Mouse (Mus musculus) layer of hippocampus, adult 9-10 months (tissue): Measurements from ENCODE around the gene Sh3pxd2a.

Experiments
- DNase-seq: peaks from one replicate; pipeline ENCODE4 v3.0.0; 2022; ENCODE audit warnings: low spot score

The Sh3pxd2a gene

DNA sequence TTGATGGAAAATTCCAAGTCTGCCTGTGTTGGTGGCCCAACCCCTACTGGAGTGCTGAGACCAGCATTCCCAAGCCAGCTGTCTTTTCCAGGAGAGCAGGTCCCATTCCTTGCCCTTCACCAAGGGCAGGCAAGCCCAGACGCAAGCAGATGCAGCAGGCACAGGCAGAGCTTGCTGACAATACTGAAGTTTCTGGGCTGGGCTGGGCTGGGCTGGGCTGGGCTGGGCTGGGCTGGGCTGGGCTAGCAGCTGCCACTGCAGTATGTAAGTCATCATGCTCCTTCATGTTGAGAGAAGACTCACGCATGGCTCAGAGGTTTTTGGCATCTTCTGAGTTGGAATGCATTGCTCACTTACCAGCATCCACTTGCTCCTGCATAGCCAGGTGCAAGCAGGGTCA, 27.7 kb upstream of the Sh3pxd2a start:
- no peak for DNase-seq

DNA sequence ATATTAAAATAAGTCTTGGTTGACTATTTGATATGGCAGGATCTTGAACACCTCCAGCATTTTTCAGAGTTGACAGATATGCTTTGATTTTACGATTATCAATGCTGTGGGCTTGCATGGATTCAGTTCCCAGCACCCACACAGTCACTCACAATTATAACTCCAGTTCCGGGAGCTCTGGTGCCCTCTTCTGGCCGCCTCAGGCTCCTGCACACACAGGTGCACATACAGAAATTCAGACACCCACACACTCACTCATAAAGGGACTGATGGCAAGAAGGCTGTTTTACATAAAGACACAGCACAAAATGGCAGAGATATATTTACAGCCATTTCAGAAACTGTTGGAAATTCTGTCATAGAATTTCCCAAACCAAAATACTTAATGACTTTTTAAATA, 25.0 kb upstream of the Sh3pxd2a start:
- DNase-seq = no peak

DNA sequence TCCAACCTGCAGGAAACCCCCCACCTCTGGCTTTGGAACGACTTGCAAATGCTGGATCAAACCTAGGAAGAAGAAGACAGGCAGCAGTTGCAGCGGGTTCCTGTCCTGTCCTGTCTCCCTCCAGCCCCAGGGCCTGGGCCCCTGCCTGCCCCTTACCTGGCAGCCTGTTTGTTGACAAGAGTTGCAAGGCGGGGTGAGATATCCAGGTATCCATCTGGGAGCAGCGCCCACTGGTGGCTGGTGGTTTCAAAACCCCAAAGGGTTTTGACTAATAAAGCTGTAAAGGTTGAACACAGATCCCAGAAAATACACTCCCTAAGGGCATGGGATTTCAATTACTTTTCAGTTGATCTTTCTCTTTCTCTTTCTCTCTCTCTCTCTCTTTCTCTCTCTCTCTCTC, 24.0 kb upstream of the Sh3pxd2a start:
- DNase-seq = no peak

DNA sequence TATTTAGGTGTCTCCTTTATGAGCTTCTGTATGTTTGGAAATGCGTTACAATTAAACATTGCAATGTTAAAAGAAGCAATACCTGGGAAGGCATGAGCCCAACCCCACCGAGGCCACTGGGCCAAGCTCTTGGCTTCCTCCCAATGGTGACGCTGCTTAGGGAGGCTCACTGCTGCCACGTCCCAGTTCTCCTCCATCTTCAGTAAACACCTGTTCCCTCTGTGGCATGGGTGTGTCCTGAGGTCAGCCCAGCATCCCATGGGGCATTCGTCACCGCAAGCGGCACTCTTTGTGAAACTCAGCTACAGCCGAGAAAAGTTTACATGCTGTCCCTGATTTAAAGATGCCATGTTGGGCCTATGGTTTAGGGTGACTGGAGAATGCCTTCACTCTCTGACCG, 23.4 kb upstream of the Sh3pxd2a start:
- DNase-seq = no peak

GRCm38 (mm10) chr19:47485997-47486566, 21.9 kb upstream of the Sh3pxd2a start:
- DNase-seq = no peak

- DNase-seq = no peak
Measured at GRCm38 (mm10) chr19:47484110-47484509, 19.9 kb upstream of the Sh3pxd2a start.

DNA sequence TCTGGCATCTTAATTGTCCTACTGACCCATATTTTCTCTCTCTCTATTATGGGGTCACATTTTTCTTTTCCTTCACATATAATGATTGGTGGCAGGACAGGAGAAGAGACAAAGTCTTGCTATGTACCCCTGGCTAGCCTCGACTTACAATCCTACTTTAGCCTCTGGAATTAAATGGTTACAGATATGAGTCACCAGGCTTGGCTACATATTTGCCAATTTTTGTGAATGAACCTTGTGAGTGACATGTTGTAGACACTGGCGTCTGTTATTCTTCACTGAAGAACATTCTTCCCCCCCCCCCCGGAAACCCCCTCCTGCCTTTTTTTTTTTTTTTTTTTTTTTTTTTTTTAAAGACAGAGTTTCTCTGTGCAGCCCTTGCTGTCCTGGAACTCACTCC, 19.1 kb upstream of the Sh3pxd2a start:
- DNase-seq = no peak

DNA sequence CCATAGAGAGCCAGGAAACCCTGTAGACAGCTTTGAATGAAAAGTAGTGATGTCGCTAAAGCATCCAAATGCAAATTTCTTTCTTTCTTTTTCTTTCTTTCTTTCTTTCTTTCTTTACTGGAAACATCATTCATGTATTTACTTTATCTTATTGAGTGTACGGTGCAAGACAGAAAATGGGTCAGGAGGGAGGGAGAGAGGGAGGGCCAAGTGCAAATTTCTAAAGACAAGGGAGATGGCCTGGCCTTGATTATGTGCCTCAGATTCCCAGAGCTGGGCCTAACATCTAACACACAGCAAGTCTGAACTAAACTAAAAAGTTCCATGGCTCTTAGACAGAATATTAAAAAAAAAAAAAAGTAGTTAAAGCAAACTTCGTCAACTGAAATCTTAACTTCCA, 9.3 kb upstream of the Sh3pxd2a start:
- no peak for DNase-seq

DNA sequence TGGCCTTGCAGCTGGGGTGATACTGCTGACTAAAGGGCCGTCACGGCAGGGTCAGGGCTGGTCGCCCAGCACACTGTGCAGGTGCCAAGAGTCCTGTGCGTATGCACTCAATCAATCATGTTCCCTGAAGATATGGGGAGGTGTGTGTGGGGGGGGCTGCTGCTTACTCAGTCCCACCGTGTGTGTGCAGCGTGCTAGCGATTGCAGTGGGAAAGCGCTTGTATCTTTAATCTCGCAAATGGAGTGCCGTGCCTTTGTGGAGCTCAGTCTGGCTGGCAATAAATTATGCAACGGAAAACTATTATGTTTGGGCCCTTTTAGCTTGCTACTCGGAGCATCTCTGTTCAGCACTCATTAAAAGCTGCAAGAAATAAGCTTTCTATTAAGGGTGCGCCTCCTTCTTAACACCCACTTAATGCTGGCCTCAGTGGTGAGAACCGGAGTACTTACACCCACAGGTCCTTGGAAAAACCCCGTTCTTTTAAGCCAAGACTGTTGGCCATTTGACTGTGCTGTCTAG, 8.7 kb upstream of the Sh3pxd2a start:
- no peak for DNase-seq

- DNase-seq = no peak
Measured at GRCm38 (mm10) chr19:47471808-47472207, 7.6 kb upstream of the Sh3pxd2a start.

GRCm38 (mm10) chr19:47468750-47469149, 4.5 kb upstream of the Sh3pxd2a start:
- DNase-seq = no peak

DNA sequence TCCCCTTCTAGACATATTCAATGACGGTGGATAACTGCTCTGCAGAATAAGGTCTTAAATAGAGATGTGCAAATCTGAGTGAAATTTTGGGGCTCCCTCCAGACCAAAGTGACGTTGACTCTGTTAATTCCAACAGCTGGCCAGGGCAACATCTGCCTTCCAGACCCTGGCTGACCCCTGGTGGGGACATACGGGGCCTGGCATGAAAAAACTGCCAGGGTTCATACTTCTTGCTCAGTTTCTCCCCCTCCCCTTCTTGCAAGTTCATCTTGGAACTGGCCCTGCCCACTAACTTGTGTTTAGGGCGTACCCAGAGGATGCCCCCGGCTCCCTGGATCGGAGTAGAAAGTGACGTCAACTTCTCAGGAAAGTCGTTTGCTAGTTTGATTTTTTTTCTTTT, 2.6 kb upstream of the Sh3pxd2a start:
- DNase-seq = no peak

- no peak for DNase-seq
Measured at GRCm38 (mm10) chr19:47465467-47465866, 1.3 kb upstream of the Sh3pxd2a start.

GRCm38 (mm10) chr19:47463636-47464303, 431 bp downstream of the Sh3pxd2a start:
- DNase-seq = no peak

- no peak for DNase-seq
Measured at GRCm38 (mm10) chr19:47463206-47463605, 995 bp downstream of the Sh3pxd2a start.

GRCm38 (mm10) chr19:47462725-47463124, 1.5 kb downstream of the Sh3pxd2a start:
- no peak for DNase-seq

DNA sequence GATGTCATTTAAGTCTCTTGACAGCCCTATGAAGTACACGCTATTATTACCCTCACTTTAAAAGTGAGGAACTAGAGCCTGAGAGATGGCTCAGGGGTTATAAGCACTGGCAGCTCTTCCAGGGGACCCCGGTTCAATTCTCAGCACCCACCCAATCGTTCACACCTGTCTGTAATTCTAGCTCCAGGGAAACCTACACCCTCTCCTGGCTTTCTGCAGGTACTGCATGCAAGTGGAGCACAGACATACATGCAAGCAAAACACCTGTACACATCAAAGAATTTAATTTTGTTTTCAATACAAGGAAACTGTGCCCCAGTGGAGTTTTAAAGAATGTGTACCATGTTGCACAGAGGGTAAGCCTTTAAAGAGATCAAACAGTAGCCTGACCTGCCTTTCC, 2.4 kb downstream of the Sh3pxd2a start:
- DNase-seq = no peak

DNA sequence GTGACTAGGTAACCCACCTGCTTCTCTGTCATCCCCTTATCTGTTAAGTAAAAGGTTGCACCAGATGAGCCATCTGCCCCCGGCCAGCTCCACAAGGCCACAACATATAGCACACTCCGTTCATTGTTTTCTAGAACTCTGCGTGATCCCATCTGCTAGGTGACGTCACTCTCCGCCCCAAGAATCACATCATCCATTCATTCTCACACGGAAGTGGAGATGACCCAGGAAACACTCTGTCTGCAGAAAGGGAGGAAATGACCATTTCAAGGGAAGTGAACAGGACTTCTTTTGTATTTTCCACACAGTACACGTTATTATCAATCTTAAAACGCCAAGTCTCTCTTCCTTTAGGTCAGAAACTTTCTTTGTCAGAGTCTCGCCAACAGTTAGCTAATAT, 2.8 kb downstream of the Sh3pxd2a start:
- DNase-seq = no peak

DNA sequence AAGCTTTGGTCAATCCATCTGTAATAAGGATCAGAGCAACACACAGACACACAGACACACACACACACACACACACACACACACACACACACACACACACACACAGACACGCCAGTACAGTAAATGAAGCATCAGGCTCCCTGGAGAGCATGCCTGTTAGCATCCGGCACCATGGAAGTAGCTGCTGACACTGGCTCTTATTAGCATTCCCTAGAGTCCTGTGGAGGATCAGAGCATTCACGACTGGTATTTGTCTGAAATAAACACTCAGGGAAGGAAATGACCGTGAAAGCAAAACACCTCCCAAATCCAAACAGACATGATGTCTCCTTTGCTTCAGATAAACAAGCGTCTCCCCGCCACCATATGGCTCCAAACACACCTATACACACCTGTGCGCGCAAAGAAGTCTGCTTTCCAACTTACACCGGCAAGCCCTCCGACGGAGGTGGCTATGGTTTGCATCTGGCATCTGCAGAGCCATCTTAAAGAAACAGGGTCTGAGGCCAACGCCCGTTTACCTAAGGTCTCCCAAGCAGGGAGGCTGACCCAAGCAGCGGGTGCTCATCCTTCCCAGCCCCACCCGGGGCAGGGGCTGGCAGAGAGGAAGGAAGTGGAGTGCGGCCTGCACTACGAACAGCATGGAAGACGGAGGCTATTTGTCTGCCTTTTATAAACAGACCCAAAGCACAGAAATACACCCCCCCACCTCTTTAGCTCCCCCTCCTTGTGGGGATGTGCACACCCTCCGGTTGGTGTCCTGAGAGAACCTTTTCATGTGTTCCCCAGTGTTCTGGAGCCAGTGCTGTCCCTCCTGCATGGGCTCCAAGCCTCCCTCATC, 3.9 kb downstream of the Sh3pxd2a start:
- DNase-seq = no peak

DNA sequence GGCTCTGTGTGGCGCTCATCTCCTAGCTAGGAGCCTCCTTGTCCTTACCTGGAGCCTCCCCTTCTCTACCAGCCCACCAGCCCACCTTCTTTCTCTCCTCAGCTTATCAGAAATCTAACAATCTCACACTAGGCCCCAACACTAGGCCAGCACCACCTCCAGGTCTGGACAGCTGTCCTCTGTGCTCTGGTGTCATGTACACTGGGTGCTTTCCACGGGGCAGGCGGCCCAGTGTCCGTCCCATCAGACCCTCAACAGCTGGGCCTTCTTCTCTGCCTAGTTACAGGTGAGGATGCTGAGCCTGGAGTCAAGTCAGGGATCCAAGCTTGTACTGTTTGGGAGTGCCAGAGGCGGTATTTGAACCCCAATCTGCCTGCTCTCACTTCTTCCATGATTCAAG, 5.0 kb downstream of the Sh3pxd2a start:
- DNase-seq = no peak

DNA sequence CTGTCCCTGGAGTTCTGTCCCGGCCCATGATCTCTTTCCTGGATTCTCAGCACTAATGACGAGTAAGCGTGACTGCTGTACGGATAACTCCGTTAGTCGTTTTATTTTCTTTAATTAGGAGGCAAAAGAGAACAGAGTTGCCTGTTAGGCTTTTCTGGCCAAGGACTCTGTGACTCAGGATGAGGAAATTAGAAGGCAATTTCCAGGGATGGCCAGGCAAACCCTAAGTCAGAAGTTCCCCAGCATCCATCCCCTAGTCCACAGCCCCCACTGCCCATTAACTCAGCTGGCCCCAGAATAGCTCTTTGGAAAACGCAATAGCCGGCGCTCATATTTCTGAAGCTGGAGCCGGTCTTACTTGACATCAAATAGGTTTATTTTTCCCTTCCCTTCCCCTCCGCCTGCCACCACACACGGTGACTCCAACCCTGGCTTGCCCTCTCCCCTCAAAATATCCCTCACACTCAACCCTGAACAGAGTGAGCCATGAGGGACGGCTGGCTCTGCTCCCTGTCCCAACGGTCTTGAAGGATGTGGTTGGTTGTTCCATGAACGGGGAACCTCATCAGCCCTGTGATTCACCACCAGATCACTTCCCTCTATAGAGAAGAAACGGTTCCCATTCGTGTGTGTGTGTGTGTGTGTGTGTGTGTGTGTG, 5.6 kb downstream of the Sh3pxd2a start:
- DNase-seq = no peak

GRCm38 (mm10) chr19:47457711-47458503, 6.3 kb downstream of the Sh3pxd2a start:
- DNase-seq = no peak
